Mouse (Mus musculus): ENCODE data around the gene Kcnab1. TPM values are rescaled to one million over a fixed set of nuclear protein-coding genes. Genes with fewer than 3 reads are reported as not detected.

Kcnab1 gene
- polyA plus RNA-seq, 1 experiment from 2014 or later: 16.3 TPM

GRCm38 (mm10) chr3:65407891-65408290, 298.7 kb downstream of the Kcnab1 start:
- no peaks in the 10 kb centered on the region for H3K9me3 ChIP-seq (replicated peaks)
- H3K36me3 ChIP-seq: no peaks in the 10 kb centered on the region
- H3K9ac ChIP-seq (replicated peaks): no peak overlapping the region
- no peak for ATAC-seq (ENCODE audit: low FRiP score)
- no peak overlapping the region for H3K4me3 ChIP-seq (replicated peaks)
- H3K27ac ChIP-seq (replicated peaks): no peak overlapping the region
- H3K4me1 ChIP-seq: no peaks in the 10 kb centered on the region
- H3K4me2 ChIP-seq: no peak overlapping the region
- no peaks in the 10 kb centered on the region for H3K27me3 ChIP-seq (replicated peaks)

- no peaks in the 10 kb centered on the region for H3K27me3 ChIP-seq (replicated peaks)
- H3K4me1 ChIP-seq: no peaks in the 10 kb centered on the region
- H3K4me2 ChIP-seq: no peak overlapping the region
- H3K27ac ChIP-seq (replicated peaks): no peak overlapping the region
- no peaks in the 10 kb centered on the region for H3K9me3 ChIP-seq (replicated peaks)
- H3K9ac ChIP-seq (replicated peaks): no peak overlapping the region
- ATAC-seq (ENCODE audit: low FRiP score): no peak
- no peak overlapping the region for H3K4me3 ChIP-seq (replicated peaks)
- H3K36me3 ChIP-seq: no peaks in the 10 kb centered on the region
Measured at GRCm38 (mm10) chr3:65416571-65416970, 307.4 kb downstream of the Kcnab1 start.

- Histone ChIP-seq H3K4me1 (no peaks in the 10 kb centered on the region), H3K9ac (replicated peaks) (no peak overlapping the region), H3K9me3 (replicated peaks) (no peaks in the 10 kb centered on the region), H3K36me3 (no peaks in the 10 kb centered on the region), H3K27ac (replicated peaks) (no peak overlapping the region), H3K4me2 (no peak overlapping the region), H3K4me3 (replicated peaks) (no peak overlapping the region), H3K27me3 (replicated peaks) (no peaks in the 10 kb centered on the region)
- ATAC-seq (ENCODE audit: low FRiP score): no peak
- WGBS: 80% methylated on average over 5 of the region's 5 CpGs
Measured at GRCm38 (mm10) chr3:65417913-65418594, 308.9 kb downstream of the Kcnab1 start.

GRCm38 (mm10) chr3:65419706-65420105, 310.5 kb downstream of the Kcnab1 start:
- 90% methylated on average over 3 of the region's 3 CpGs for WGBS
- Histone ChIP-seq H3K36me3 (no peaks in the 10 kb centered on the region), H3K27ac (replicated peaks) (no peak overlapping the region), H3K4me1 (no peaks in the 10 kb centered on the region), H3K9me3 (replicated peaks) (no peaks in the 10 kb centered on the region), H3K9ac (replicated peaks) (no peak overlapping the region), H3K4me2 (no peak overlapping the region), H3K27me3 (replicated peaks) (no peaks in the 10 kb centered on the region), H3K4me3 (replicated peaks) (no peak overlapping the region)
- no peak for ATAC-seq (ENCODE audit: low FRiP score)

Measured in neural tube, embryonic 15.5 days (tissue).